Mouse (Mus musculus): ENCODE measurements around the gene Irak1bp1.

The Irak1bp1 gene

GRCm38 (mm10) chr9:82829007-82829689 lies at the start of gene Irak1bp1:
Gene Irak1bp1, plus strand, starts transcription at chr9:82829540.
- DNase-seq (ENCODE audit: low spot score in 2 of 2): no peak

GRCm38 (mm10) chr9:82788375-82788774 lies 41.0 kb upstream of the Irak1bp1 start:
- no peak for DNase-seq (ENCODE audit: low spot score in 2 of 2)

DNA sequence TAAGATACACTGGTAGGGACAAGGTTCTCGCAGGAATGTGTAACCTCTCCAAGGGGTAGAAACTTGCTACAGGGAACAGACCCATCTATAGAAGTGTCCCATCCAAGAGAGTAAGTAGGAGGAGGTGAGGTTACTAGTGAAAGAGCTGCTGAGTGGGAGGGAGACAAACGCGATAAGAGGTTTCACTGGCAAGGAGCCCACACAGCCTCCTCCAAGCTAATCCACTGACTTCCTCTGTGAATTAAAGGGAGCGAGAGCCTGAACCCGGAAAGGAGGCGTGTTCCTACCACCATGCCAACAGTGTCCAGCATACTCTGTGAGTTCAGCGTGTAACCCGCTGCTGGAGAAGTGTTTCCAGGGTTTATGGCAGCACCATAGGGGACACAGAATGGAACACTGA lies 29.0 kb upstream of the Irak1bp1 start:
- DNase-seq (ENCODE audit: low spot score in 2 of 2): no peak

DNA sequence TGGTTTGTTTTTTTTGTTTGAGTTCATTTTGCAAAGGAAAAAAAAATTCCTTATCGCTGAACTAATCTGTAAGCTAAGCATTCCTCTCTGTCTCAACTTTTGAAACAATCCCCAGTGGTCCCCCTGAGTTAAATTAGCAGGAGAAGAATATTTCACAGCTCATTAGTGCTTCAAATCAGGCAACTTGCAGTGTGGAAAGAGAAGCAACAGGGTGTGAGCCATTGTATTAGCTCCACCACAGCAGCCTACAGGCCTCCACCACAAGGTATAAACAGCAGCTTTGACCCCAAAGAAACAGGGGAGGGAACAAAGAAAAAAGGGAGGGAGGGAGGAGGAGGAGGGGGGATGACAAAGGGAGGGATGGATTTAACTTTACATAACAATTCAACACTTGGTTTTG lies 22.2 kb upstream of the Irak1bp1 start:
- no peak for DNase-seq (ENCODE audit: low spot score in 2 of 2)

DNA sequence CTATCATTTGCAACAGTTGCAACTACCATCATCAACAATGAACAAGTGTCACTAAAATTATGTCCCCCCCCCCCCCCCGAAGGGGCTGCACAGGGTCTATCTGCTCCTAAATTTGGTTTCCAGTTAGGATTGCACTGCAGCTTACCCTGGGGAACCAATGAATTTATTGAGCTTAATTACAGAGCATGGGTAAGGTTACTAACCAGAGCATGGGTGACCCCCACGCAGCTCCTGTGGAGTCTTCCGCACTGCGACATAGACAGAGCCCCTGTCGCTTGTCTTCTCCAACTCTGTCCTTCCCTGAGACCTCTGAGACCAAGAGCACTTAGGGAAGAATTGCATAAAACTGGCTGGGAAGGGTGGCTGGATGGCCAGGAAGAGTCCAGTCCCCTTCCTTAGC lies 21.7 kb upstream of the Irak1bp1 start:
- no peak for DNase-seq (ENCODE audit: low spot score in 2 of 2)

DNA sequence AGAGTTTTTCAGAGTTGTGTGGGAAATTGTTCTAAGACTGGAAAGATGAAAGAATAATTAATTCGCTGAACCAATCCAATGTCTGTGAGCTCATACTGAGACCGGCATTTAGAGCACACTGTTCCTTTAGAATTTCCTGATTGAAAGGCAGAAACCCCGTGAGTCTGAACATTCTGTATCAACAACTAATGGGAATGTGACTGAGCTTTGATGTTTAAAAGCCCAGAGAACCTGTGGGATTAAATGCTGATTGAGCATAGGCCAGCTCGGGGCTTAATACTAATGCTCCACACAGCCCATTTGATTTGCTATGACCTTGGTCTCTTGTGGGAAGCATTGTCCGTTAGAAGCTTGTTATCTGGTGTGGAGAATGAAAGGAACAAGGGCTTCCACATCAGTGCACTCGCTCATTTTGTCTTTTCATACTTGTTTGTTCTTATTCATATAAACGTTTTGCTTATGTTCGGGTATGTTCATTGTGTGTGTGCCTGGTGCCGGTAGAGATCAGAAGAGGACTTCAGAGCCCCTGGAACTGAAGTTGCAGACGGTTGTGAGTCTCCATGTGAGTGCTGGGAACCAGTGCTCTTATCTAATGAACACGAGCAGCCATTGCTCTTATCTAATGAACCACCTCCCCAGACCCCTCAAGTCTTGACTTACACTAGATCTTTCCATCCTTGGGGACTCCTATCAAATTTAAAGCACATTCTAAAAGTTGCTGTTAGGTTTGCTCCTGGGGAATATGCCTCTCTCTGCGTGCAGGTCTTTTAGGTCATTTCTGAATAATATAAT lies 17.0 kb upstream of the Irak1bp1 start:
- no peak for DNase-seq (ENCODE audit: low spot score in 2 of 2)

- no peak for DNase-seq (ENCODE audit: low spot score in 2 of 2)
Observed at GRCm38 (mm10) chr9:82814536-82814935, 14.8 kb upstream of the Irak1bp1 start.

GRCm38 (mm10) chr9:82815257-82815785 lies 14.0 kb upstream of the Irak1bp1 start:
- no peak for DNase-seq (ENCODE audit: low spot score in 2 of 2)

DNA sequence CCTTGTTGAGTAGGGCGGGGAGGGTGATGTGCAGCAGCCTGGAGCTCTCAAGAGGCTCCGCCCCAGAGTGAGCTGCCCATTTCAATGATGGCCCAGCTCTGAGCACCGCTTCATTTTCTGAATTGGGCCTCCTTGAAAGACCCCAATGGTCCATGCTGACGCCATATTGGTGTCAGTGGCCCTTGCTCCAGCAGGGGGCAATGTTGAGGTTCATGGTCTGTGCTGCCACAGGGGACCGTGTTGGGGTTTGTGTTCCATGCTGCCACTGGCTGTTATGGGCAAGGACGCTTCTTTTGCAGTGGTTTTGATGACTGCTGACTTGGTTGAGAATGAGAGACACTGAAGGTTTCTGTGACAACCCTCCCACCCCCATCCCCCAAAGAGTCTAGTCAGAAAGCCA lies 2.9 kb upstream of the Irak1bp1 start:
- no peak for DNase-seq (ENCODE audit: low spot score in 2 of 2)

GRCm38 (mm10) chr9:82829693-82830430 lies 522 bp downstream of the Irak1bp1 start:
- DNase-seq (ENCODE audit: low spot score in 2 of 2): peak; percentile 89 to 91

DNA sequence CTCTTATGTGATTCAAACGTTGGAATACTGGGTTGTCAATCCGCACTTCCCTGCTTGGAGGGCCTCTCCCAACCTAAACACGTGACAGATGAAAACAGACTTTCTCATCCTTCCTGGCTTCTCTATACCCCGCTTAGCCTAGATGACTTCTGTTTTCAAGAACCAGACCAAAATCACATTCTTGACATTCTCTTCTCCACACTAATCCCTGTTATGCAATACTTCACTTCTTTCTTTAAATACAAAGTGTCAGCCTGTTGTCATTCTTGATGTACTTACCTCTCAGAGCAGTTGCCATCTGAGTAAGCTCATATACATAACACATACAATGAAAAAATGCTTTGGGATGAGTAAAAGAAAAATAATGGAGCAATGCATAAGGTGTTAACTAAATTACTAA lies 2.6 kb downstream of the Irak1bp1 start:
- DNase-seq (ENCODE audit: low spot score in 2 of 2): no peak

DNA sequence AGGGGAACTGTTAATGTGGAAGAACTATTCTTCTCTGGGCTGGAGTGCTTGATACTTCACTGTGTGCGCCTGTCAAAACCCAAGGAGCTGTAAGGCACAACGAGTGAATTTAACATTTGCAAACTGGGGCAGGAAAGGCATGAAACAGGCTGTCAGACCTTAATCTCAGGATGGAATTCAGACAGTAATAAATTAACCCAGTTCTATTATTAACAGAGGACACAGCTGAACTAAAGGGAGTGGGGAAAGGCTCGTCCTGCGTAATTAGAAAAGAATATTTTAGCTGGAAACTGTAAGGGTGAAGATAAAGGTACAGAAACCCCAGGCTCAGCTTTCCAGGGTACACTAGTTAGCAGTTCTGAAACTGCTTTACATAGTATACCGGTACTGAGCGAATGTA lies 6.6 kb downstream of the Irak1bp1 start:
- DNase-seq (ENCODE audit: low spot score in 2 of 2): no peak

GRCm38 (mm10) chr9:82842671-82843070 lies 13.3 kb downstream of the Irak1bp1 start:
- DNase-seq (ENCODE audit: low spot score in 2 of 2): no peak

- DNase-seq (ENCODE audit: low spot score in 2 of 2): no peak
Observed at GRCm38 (mm10) chr9:82854040-82854439, 24.7 kb downstream of the Irak1bp1 start.

GRCm38 (mm10) chr9:82854973-82855614 lies 25.8 kb downstream of the Irak1bp1 start:
- DNase-seq (ENCODE audit: low spot score in 2 of 2): peak; percentile 32 to 40

DNA sequence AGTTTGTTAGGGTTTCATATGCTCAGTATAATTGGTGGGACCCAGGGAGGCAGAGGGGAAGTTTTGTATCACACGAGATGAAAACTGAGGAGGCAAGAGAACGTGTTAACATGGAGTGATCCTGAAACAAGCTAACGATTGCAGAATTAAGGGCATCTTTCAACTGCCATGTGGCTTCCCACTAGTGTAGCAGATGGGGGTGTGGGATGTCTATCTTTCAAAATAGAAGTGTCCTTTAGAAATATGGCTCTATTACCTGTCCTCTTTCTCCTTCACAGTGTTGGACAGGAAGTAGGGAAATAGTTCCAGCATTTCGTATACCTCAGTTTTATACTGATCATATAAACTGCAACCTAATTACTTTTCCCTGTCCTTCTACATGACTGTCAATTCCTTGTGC lies 26.9 kb downstream of the Irak1bp1 start:
- DNase-seq (ENCODE audit: low spot score in 2 of 2): no peak

- DNase-seq (ENCODE audit: low spot score in 2 of 2): no peak
Observed at GRCm38 (mm10) chr9:82860805-82861204, 31.5 kb downstream of the Irak1bp1 start.

DNA sequence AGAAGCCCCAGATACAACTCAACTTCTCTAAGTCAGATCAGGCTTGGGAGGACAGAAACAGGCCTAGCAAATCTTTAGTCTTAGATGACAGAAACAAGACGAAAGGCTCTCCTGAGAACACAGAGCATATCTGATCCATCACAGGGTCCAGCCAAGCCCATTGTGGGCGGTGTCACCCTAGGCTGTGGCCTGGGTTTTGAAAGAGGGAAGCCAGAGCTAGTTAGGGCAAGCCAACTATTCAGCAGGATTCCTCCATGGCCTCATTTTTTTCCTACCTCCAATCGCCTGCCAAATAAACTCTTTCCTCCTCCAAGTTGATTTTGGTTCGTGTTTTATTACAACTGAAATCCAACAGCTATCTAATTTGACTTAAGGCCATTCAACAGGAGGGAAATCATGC lies 32.0 kb downstream of the Irak1bp1 start:
- DNase-seq (ENCODE audit: low spot score in 2 of 2): no peak

DNA sequence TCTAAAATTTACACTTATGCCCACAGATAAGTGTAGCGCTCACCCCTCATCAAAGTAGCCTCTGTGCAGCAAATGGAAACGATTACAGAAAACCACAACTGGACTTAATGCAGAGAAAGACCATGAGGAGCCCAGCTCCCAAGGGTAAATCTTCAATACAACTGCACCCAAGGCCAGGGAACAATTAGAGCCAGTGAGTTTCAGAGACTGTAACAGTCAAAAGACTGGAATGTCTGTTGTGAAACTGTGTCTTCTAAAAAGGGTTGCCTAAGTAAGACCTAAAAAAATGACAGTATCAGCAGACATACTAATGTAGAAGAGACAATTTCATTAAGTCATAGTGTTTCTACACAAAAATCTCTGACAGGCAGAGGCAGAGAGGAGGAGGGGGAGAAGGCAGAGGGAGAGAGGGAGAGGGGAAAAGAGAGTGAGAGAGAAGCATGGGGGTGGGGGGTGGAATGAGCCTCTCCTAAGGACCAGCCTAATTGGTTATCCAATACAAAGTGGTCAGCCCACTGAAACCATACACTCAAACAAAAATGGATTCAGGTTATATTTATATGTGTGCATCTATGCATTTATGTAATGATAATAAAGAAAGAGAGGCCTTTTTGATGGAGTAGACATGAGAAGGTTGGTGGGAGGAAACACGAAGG lies 32.6 kb downstream of the Irak1bp1 start:
- DNase-seq (ENCODE audit: low spot score in 2 of 2): no peak

DNA sequence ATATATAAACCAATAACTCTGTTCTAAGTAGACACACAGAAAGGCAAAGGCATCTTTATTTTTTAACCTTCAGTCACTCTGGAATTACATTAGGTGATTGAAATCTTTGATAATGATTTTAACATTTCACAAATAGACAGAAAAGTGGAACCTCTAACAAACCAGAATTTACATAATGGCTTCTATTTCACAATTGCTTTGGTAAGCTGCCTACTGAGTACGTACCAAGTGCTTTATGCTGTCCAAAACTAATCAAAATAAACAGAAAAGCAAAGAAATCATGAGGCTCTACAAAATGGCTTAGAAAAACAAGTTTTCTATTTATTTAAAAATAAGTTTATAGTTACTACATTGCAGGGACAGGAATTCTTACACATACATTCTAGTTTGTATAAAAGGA lies 36.8 kb downstream of the Irak1bp1 start:
- DNase-seq (ENCODE audit: low spot score in 2 of 2): no peak

DNA sequence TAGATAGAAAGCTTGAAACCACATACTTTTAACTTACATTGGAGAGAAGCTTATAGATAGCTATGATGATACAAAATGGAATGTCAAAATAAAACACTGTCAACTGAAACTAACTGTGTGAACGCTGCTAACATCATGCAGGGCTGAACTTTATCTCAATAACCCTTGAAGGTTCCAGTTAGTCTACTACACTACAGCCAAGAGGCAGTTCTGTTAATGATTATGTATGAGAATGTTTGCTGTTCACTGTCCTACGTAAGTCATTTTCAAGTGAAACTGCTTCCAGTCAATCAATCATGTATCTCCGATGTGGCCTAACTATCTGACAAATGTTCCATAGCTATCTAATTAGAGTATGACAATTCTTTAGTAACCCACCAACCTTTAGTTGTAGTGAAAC lies 38.4 kb downstream of the Irak1bp1 start:
- no peak for DNase-seq (ENCODE audit: low spot score in 2 of 2)

Measured in right cerebral cortex, postnatal 36 days (tissue).